Mouse (Mus musculus) neural tube, embryonic 14.5 days (tissue): ENCODE data around the gene Bcan. TPM values are rescaled to one million over a fixed set of nuclear protein-coding genes. Genes with fewer than 3 reads are reported as not detected.

ENCODE experiments used
- ATAC-seq: fragments of 200-750 bp; cut with Nextera tagmentation; 2 replicates; pipeline ENCODE4 v1.8.0; 2017; ENCODE audit warnings: low read depth, mild to moderate bottlenecking, moderate TSS enrichment, moderate library complexity
- H3K27ac ChIP-seq: fragments of 300-500 bp; sonication (generic); 2 replicates; pipeline ENCODE4 v1.5.1; 2014; ENCODE audit warnings: low read depth, mild to moderate bottlenecking, control low read depth, low read length, moderate library complexity, mixed read lengths
- H3K27me3 ChIP-seq: fragments of 300-500 bp; sonication (generic); 2 replicates; pipeline ENCODE4 v1.6.1; 2014; ENCODE audit warnings: low read length; ENCODE audit not compliant: control insufficient read depth, insufficient read depth
- H3K36me3 ChIP-seq: fragments of 300-500 bp; sonication (generic); 2 replicates; pipeline ENCODE4 v1.6.1; 2014; ENCODE audit warnings: low read length, mixed read lengths; ENCODE audit not compliant: control insufficient read depth, insufficient read depth
- H3K4me1 ChIP-seq: fragments of 300-500 bp; sonication (generic); 2 replicates; pipeline ENCODE4 v1.6.1; 2014; ENCODE audit warnings: low read length; ENCODE audit not compliant: control insufficient read depth, insufficient read depth
- H3K4me2 ChIP-seq: fragments of 300-500 bp; sonication (generic); 2 replicates; pipeline ENCODE4 v1.6.1; 2014; ENCODE audit warnings: mild to moderate bottlenecking, low read depth, low read length, control low read depth
- H3K4me3 ChIP-seq: fragments of 300-500 bp; sonication (generic); 2 replicates; pipeline ENCODE4 v1.5.1; 2014; ENCODE audit warnings: low read depth, low read length, control low read depth, mixed read lengths
- H3K9ac ChIP-seq: fragments of 300-500 bp; sonication (generic); replicated peaks from 2 replicates; pipeline ENCODE4 v1.6.1; 2014; ENCODE audit warnings: low read depth, mild to moderate bottlenecking, control low read depth, low read length, mixed read lengths
- H3K9me3 ChIP-seq: fragments of 300-500 bp; sonication (generic); 2 replicates; pipeline ENCODE4 v1.6.1; 2016; ENCODE audit warnings: low read length; ENCODE audit not compliant: control insufficient read depth
- WGBS: fragments of 180-500 bp; shearing (Covaris S2); extraction: QIAGEN DNeasy Blood & Tissue Kit; methylation state at CpG from one replicate; pipeline ENCODE4 v1.1.7; 2014; 5-methylcytosine and 5-hydroxymethylcytosine counted together
- polyA plus RNA-seq: library from polyadenylated mRNA; unstranded; fragments of >200 nt; fragmentation: Nextera tagmentation; extraction: Ambion mirVana; gene quantifications from 2 replicates; pipeline ENCODE4 v1.2.1, GENCODE M21; 2014

The Bcan gene
- polyA plus RNA-seq, 1 experiment from 2014 or later = 107 TPM

- under 1% methylated on average over 27 of the region's 27 CpGs for WGBS
- H3K9me3 ChIP-seq = no peaks in the 10 kb centered on the region
- peak overlapping the region; percentile 63 for H3K4me2 ChIP-seq
- H3K27ac ChIP-seq = peak overlapping the region; percentile 90
- no peaks in the 10 kb centered on the region for H3K27me3 ChIP-seq
- peak overlapping the region; percentile 42 for H3K4me3 ChIP-seq
- no peaks in the 10 kb centered on the region for H3K4me1 ChIP-seq
- no peaks in the 10 kb centered on the region for H3K36me3 ChIP-seq
- ATAC-seq = peak; percentile 98
- peak overlapping the region; percentile 61 for H3K9ac ChIP-seq
Observed at GRCm38 (mm10) chr3:87960586-87961191, 39.3 kb downstream of the Bcan start.

GRCm38 (mm10) chr3:87960191-87960585 is 39.8 kb downstream of the Bcan start:
- no peaks in the 10 kb centered on the region for H3K27me3 ChIP-seq
- no peaks in the 10 kb centered on the region for H3K4me1 ChIP-seq
- H3K36me3 ChIP-seq = no peaks in the 10 kb centered on the region
- no peak for ATAC-seq
- no peaks in the 10 kb centered on the region for H3K9me3 ChIP-seq
- H3K4me3 ChIP-seq = peak overlapping the region; percentile 42
- H3K9ac ChIP-seq = peak overlapping the region; percentile 61; the same call in 1 of the 2 replicates
- H3K4me2 ChIP-seq = peak overlapping the region; percentile 63
- WGBS = 2% methylated on average over 10 of the region's 10 CpGs
- H3K27ac ChIP-seq = peak overlapping the region; percentile 90

- H3K4me1 ChIP-seq = no peaks in the 10 kb centered on the region
- no peaks in the 10 kb centered on the region for H3K9me3 ChIP-seq
- no peaks in the 10 kb centered on the region for H3K36me3 ChIP-seq
- 38% methylated on average over 7 of the region's 7 CpGs for WGBS
- no peak for ATAC-seq
- H3K27me3 ChIP-seq = no peaks in the 10 kb centered on the region
- H3K27ac ChIP-seq = no peak overlapping the region
- H3K9ac ChIP-seq = no peak overlapping the region
- H3K4me2 ChIP-seq = no peak overlapping the region
- H3K4me3 ChIP-seq = no peak overlapping the region
Observed at GRCm38 (mm10) chr3:87959371-87959770, 40.7 kb downstream of the Bcan start.

GRCm38 (mm10) chr3:87958967-87959366 is 41.1 kb downstream of the Bcan start:
- H3K27ac ChIP-seq = no peak overlapping the region

GRCm38 (mm10) chr3:87958476-87958875 is 41.6 kb downstream of the Bcan start:
- Histone ChIP-seq H3K27ac (no peak overlapping the region), H3K27me3 (no peaks in the 10 kb centered on the region), H3K9me3 (no peaks in the 10 kb centered on the region), H3K4me3 (no peak overlapping the region), H3K4me2 (no peak overlapping the region), H3K36me3 (no peaks in the 10 kb centered on the region), H3K4me1 (no peaks in the 10 kb centered on the region), H3K9ac (no peak overlapping the region)
- no peak for ATAC-seq
- WGBS = 12% methylated on average over 4 of the region's 4 CpGs

More at GRCm38 (mm10) chr3:87958967-87959366, 41.1 kb downstream of the Bcan start:
- no peak for ATAC-seq
- 17% methylated on average over 1 of the region's 1 CpGs for WGBS
- Histone ChIP-seq H3K9me3 (no peaks in the 10 kb centered on the region), H3K27me3 (no peaks in the 10 kb centered on the region), H3K4me1 (no peaks in the 10 kb centered on the region), H3K4me3 (no peak overlapping the region), H3K4me2 (no peak overlapping the region), H3K9ac (no peak overlapping the region), H3K36me3 (no peaks in the 10 kb centered on the region)

GRCm38 (mm10) chr3:87958056-87958455 is 42.0 kb downstream of the Bcan start:
- Histone ChIP-seq H3K4me2 (no peak overlapping the region), H3K4me3 (no peak overlapping the region), H3K4me1 (peaks cover under 1% of the 10 kb centered on the region; the same call in 1 of the 2 replicates), H3K9me3 (no peaks in the 10 kb centered on the region), H3K36me3 (no peaks in the 10 kb centered on the region), H3K9ac (no peak overlapping the region), H3K27me3 (no peaks in the 10 kb centered on the region), H3K27ac (no peak overlapping the region)
- WGBS = 0% methylated on average over 1 of the region's 1 CpGs
- no peak for ATAC-seq

GRCm38 (mm10) chr3:87952440-87952839 is 47.6 kb downstream of the Bcan start:
- ATAC-seq = 0 out of 2 replicates have a peak, but pooled peaks have one; percentile 39
- Histone ChIP-seq H3K27me3 (no peaks in the 10 kb centered on the region), H3K4me1 (peaks cover 30% of the 10 kb centered on the region), H3K27ac (0 out of 2 replicates have a peak overlapping the region, but pooled peaks have one; percentile 10), H3K4me3 (peak overlapping the region; percentile 5; the same call in 1 of the 2 replicates), H3K36me3 (no peaks in the 10 kb centered on the region), H3K9ac (0 out of 2 replicates have a peak overlapping the region, but pooled peaks have one; percentile 25), H3K9me3 (no peaks in the 10 kb centered on the region), H3K4me2 (peak overlapping the region; percentile 41)
- WGBS = 0% methylated on average over 5 of the region's 5 CpGs

- Histone ChIP-seq H3K36me3 (no peaks in the 10 kb centered on the region), H3K4me3 (0 out of 2 replicates have a peak overlapping the region, but pooled peaks have one; percentile 5), H3K9me3 (no peaks in the 10 kb centered on the region), H3K27me3 (no peaks in the 10 kb centered on the region), H3K4me2 (peak overlapping the region; percentile 41), H3K9ac (0 out of 2 replicates have a peak overlapping the region, but pooled peaks have one; percentile 12), H3K4me1 (peaks cover 35% of the 10 kb centered on the region), H3K27ac (no peak overlapping the region; the same call in 1 of the 2 replicates)
- ATAC-seq = no peak
- 19% methylated on average over 12 of the region's 12 CpGs for WGBS
Observed at GRCm38 (mm10) chr3:87951946-87952345, 48.1 kb downstream of the Bcan start.

- H3K9me3 ChIP-seq = no peaks in the 10 kb centered on the region
- H3K4me1 ChIP-seq = peaks cover 49% of the 10 kb centered on the region
- H3K36me3 ChIP-seq = no peaks in the 10 kb centered on the region
- H3K9ac ChIP-seq = no peak overlapping the region
- H3K4me3 ChIP-seq = peak overlapping the region; percentile 4; the same call in 1 of the 2 replicates
- WGBS = 5% methylated on average over 13 of the region's 13 CpGs
- no peaks in the 10 kb centered on the region for H3K27me3 ChIP-seq
- H3K27ac ChIP-seq = no peak overlapping the region
- H3K4me2 ChIP-seq = peak overlapping the region; percentile 56; the same call in 1 of the 2 replicates
- no peak for ATAC-seq
Observed at GRCm38 (mm10) chr3:87949955-87950515, 50.0 kb downstream of the Bcan start.
